ENCODE assay signal across 28 mouse cellular contexts in genomic region chr14:54822301-54822700, GRCm38 (mm10). TPM values are rescaled to one million over a fixed set of nuclear protein-coding genes. Genes with fewer than 3 reads are reported as not detected.
"Had no signal": no experiment of that assay in that cellular context is flagged by ENCODE, and none has a peak within 500 bp of the region (broad histone marks: within the 10 kb centered on the region; RNA-seq: fewer than 3 reads in every experiment).

No protein-coding gene starts in this region.

- ATAC-seq: hindbrain, postnatal 0 days; inflammation-experienced regulatory T-cells, adult 6 months; lung, postnatal 0 days; midbrain, embryonic 16.5 days had no signal

- H3K4me1 ChIP-seq: limb, embryonic 12.5 days; limb, embryonic 15.5 days; midbrain, embryonic 12.5 days; neural tube, embryonic 13.5 days had no signal

- DNase-seq: kidney, postnatal 25 days; left cerebral cortex, postnatal 4 days; lung, embryonic 14.5 days; retina, postnatal 1 day; right cerebral cortex, postnatal 25 days; thymus, adult 18-20 months; thymus, postnatal 36 days had no signal

- H3K27me3 ChIP-seq: limb, embryonic 12.5 days; limb, embryonic 15.5 days; midbrain, embryonic 12.5 days; neural tube, embryonic 13.5 days had no signal

- H3K9me3 ChIP-seq: limb, embryonic 12.5 days; limb, embryonic 15.5 days; midbrain, embryonic 12.5 days; neural tube, embryonic 13.5 days had no signal

- H3K9ac ChIP-seq: hindbrain, embryonic 14.5 days; limb, embryonic 12.5 days; limb, embryonic 15.5 days; lung, embryonic 14.5 days; midbrain, embryonic 12.5 days; neural tube, embryonic 13.5 days had no signal

- H3K36me3 ChIP-seq: limb, embryonic 12.5 days; limb, embryonic 15.5 days; midbrain, embryonic 12.5 days; neural tube, embryonic 13.5 days had no signal

- H3K4me3 ChIP-seq: limb, embryonic 12.5 days; limb, embryonic 15.5 days; midbrain, embryonic 12.5 days; myocyte; neural tube, embryonic 13.5 days had no signal

- H3K4me2 ChIP-seq: hindbrain, embryonic 14.5 days; limb, embryonic 12.5 days; limb, embryonic 15.5 days; lung, embryonic 14.5 days; midbrain, embryonic 12.5 days; neural tube, embryonic 13.5 days had no signal

- H3K27ac ChIP-seq: hindbrain, embryonic 14.5 days; hindbrain, postnatal 0 days; limb, embryonic 12.5 days; limb, embryonic 15.5 days; macrophage; midbrain, embryonic 12.5 days; neural tube, embryonic 13.5 days had no signal

RNA-seq across cellular contexts. Expression of gene Rnf212b, which starts 8.4 kb away (rescaled TPM):
- total RNA-seq: hindbrain, postnatal 0 days; layer of hippocampus, adult 8-10 months; layer of hippocampus, postnatal 10 days; left cerebral cortex, adult 8-10 months; left cerebral cortex, postnatal 14 days; left cerebral cortex, postnatal 4 days; megakaryocyte, adult 5-6 weeks; monocyte, adult 5-6 weeks; neutrophil, adult 5-6 weeks had no signal
- polyA plus RNA-seq: hindbrain, embryonic 14.5 days; hindbrain, postnatal 0 days; inflammation-experienced regulatory T-cells, adult 6 months; limb, embryonic 12.5 days; limb, embryonic 15.5 days; liver, embryonic 16.5 days; lung, embryonic 14.5 days; lung, postnatal 0 days; macrophage; midbrain, embryonic 12.5 days; midbrain, embryonic 16.5 days; myocyte; neural tube, embryonic 13.5 days; spleen, adult 2 months; stomach, embryonic 16.5 days had no signal

RNA-seq across cellular contexts. Expression of gene Slc7a8, which starts 40.6 kb away (rescaled TPM):
- polyA plus RNA-seq: myocyte had no signal

RNA-seq across cellular contexts. Expression of gene Ppp1r3e, which starts 55.0 kb away (rescaled TPM):
- polyA plus RNA-seq: limb, embryonic 12.5 days had no signal
